Mouse (Mus musculus): Measurements from ENCODE around the gene Rnf19b. TPM values are rescaled to one million over a fixed set of nuclear protein-coding genes. Genes with fewer than 3 reads are reported as not detected.

The Rnf19b gene
- polyA plus RNA-seq, 1 experiment from 2014 or later: 7.2 TPM

DNA sequence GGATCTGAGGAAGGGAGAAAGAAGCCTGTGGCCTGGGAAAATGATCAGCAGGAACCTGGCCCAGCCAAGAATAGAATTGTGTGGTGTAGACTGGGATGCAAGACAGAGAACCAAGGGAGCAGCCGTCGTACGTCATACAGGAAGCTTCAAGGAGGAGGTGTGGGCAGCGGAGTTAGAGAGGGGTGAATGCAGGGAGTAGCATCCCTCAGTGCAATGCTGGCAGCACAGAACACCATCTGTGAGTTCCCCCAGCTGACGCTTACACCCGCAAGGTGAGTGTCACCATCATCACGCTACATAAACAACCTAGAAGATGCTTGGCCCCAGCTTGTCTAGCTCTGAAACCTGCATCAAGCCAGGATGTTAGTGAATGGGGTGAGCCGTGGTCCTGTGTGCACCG is 38.3 kb upstream of the Rnf19b start:
- Histone ChIP-seq H3K9me3 (ENCODE audit: control insufficient read depth, low read length) (no peaks in the 10 kb centered on the region), H3K27me3 (replicated peaks; ENCODE audit: control insufficient read depth, insufficient read depth, low read length) (peaks cover 3% of the 10 kb centered on the region; the same call in 1 of the 2 replicates), H3K9ac (ENCODE audit: low read depth, low read length) (no peak overlapping the region), H3K4me3 (ENCODE audit: low read depth, low read length) (no peak overlapping the region), H3K36me3 (ENCODE audit: control insufficient read depth, insufficient read depth, low read length) (no peaks in the 10 kb centered on the region), H3K4me2 (no peak overlapping the region), H3K27ac (ENCODE audit: low read depth, low read length) (no peak overlapping the region), H3K4me1 (replicated peaks; ENCODE audit: control insufficient read depth, insufficient read depth, low read length) (no peaks in the 10 kb centered on the region; the same call in 1 of the 2 replicates)
- ATAC-seq (replicated peaks; ENCODE audit: low FRiP score): no peak
- 73% methylated on average over 9 of the region's 9 CpGs for whole genome bisulfite sequencing
- no peak for DNase-seq (ENCODE audit: low spot score)

DNA sequence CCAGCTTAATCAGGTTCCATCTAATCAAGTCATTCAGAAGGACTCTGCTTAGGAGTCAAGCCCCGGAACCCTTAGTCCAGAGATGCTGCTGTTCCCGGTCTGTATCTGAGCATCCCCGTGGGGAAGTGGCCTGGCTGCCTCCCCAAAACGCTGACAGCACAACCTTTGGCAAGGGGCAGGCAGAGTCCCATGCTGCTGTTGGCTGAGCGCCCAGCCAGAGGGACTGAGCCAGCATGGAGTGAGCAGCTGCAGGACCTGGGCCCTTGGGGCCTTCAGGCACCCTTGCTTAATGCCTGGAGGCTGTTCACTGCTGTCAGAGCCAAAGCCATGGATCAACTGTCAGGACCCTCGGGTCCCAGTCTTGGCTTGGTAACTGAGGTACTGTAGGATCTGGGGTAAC is 37.6 kb upstream of the Rnf19b start:
- ATAC-seq (replicated peaks; ENCODE audit: low FRiP score): no peak

DNA sequence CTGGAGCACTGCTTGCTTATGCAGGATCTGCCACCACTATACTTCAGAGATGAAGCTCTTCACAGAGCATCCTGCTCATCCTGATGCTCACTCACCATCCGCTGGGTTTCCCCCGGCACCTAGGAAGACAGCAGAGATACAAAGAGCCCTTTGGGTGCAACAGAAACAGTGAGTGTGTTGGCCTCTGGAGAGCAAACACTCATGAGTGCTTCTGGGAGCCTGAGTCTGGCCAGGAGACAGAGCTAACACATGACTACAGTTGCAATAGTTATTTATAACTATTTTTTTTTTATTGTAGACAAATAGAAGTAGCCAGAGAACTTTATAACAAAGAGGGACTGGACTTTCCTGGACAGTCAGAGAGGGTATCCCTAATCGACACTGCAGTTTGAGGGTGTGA is 36.6 kb upstream of the Rnf19b start:
- Histone ChIP-seq H3K27me3 (replicated peaks; ENCODE audit: control insufficient read depth, insufficient read depth, low read length) (peaks cover 3% of the 10 kb centered on the region; the same call in 1 of the 2 replicates), H3K9me3 (ENCODE audit: control insufficient read depth, low read length) (no peaks in the 10 kb centered on the region), H3K4me3 (ENCODE audit: low read depth, low read length) (no peak overlapping the region), H3K4me2 (no peak overlapping the region), H3K36me3 (ENCODE audit: control insufficient read depth, insufficient read depth, low read length) (no peaks in the 10 kb centered on the region), H3K9ac (ENCODE audit: low read depth, low read length) (no peak overlapping the region), H3K4me1 (replicated peaks; ENCODE audit: control insufficient read depth, insufficient read depth, low read length) (peaks cover 4% of the 10 kb centered on the region; the same call in 1 of the 2 replicates), H3K27ac (ENCODE audit: low read depth, low read length) (no peak overlapping the region)
- ATAC-seq (replicated peaks; ENCODE audit: low FRiP score) (no peak), DNase-seq (ENCODE audit: low spot score) (no peak)
- WGBS: 87% methylated on average over 3 of the region's 3 CpGs

More for the DNA sequence above, 37.6 kb upstream of the Rnf19b start:
- Histone ChIP-seq H3K27ac (ENCODE audit: low read depth, low read length) (no peak overlapping the region), H3K36me3 (ENCODE audit: control insufficient read depth, insufficient read depth, low read length) (no peaks in the 10 kb centered on the region), H3K9me3 (ENCODE audit: control insufficient read depth, low read length) (no peaks in the 10 kb centered on the region), H3K9ac (ENCODE audit: low read depth, low read length) (no peak overlapping the region), H3K4me2 (no peak overlapping the region), H3K27me3 (replicated peaks; ENCODE audit: control insufficient read depth, insufficient read depth, low read length) (peaks cover 3% of the 10 kb centered on the region; the same call in 1 of the 2 replicates), H3K4me3 (ENCODE audit: low read depth, low read length) (no peak overlapping the region), H3K4me1 (replicated peaks; ENCODE audit: control insufficient read depth, insufficient read depth, low read length) (peaks cover 4% of the 10 kb centered on the region; the same call in 1 of the 2 replicates)
- no peak for DNase-seq (ENCODE audit: low spot score)
- 73% methylated on average over 6 of the region's 6 CpGs for WGBS

DNA sequence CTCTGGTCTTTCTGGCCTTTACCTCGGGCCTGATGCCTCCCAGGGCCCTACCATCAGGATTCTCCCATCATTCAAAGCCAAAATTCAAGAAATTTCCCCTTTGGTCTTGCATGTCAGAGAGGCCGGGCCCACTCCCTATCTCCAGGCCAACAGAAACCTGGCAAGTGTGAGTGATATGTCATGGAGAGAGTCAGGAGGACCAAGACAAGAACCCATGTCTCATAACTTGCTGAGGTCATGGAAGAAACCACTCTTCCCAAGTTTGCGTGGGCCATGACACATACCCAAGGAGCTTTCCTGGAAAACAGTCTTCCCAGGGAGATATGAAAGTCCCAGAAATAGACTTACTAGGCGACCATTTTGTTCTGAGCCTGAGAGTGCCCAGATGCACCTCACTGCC is 36.2 kb upstream of the Rnf19b start:
- peaks cover 4% of the 10 kb centered on the region; the same call in 1 of the 2 replicates for H3K4me1 ChIP-seq (replicated peaks; ENCODE audit: control insufficient read depth, insufficient read depth, low read length)
- no peaks in the 10 kb centered on the region for H3K9me3 ChIP-seq (ENCODE audit: control insufficient read depth, low read length)
- no peaks in the 10 kb centered on the region for H3K36me3 ChIP-seq (ENCODE audit: control insufficient read depth, insufficient read depth, low read length)
- no peak overlapping the region for H3K4me2 ChIP-seq
- DNase-seq (ENCODE audit: low spot score): no peak
- peaks cover 3% of the 10 kb centered on the region; the same call in 1 of the 2 replicates for H3K27me3 ChIP-seq (replicated peaks; ENCODE audit: control insufficient read depth, insufficient read depth, low read length)
- no peak overlapping the region for H3K9ac ChIP-seq (ENCODE audit: low read depth, low read length)
- no peak overlapping the region for H3K27ac ChIP-seq (ENCODE audit: low read depth, low read length)
- ATAC-seq (replicated peaks; ENCODE audit: low FRiP score): no peak
- WGBS: 68% methylated on average over 4 of the region's 4 CpGs
- no peak overlapping the region for H3K4me3 ChIP-seq (ENCODE audit: low read depth, low read length)

DNA sequence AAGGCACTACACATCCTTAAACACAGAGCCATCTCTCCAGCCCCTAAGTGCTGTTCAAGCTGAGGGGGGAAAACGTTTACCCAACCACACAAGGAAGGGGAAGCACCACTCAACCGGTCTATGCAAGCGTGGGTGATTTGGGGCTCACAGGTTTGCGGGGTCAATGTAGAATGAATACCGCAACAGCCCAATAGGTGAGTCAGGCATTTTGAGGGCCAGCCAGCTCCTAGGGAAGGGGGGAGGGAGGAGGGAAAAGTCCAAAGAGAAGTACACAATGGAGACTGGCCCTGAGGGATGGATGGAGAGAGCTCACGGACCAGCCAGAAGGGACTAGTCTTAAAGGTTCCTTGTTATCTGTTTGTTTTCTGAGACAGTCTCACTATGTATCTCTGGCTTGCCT is 34.2 kb upstream of the Rnf19b start:
- DNase-seq (ENCODE audit: low spot score) (no peak), ATAC-seq (replicated peaks; ENCODE audit: low FRiP score) (no peak)
- H3K27ac ChIP-seq (ENCODE audit: low read depth, low read length): no peak overlapping the region
- H3K27me3 ChIP-seq (replicated peaks; ENCODE audit: control insufficient read depth, insufficient read depth, low read length): no peaks in the 10 kb centered on the region
- WGBS: 74% methylated on average over 6 of the region's 6 CpGs
- no peaks in the 10 kb centered on the region for H3K36me3 ChIP-seq (ENCODE audit: control insufficient read depth, insufficient read depth, low read length)
- no peak overlapping the region for H3K9ac ChIP-seq (ENCODE audit: low read depth, low read length)
- H3K4me2 ChIP-seq: no peak overlapping the region
- H3K4me1 ChIP-seq (replicated peaks; ENCODE audit: control insufficient read depth, insufficient read depth, low read length): peaks cover 4% of the 10 kb centered on the region; the same call in 1 of the 2 replicates
- H3K4me3 ChIP-seq (ENCODE audit: low read depth, low read length): no peak overlapping the region
- no peaks in the 10 kb centered on the region for H3K9me3 ChIP-seq (ENCODE audit: control insufficient read depth, low read length)

DNA sequence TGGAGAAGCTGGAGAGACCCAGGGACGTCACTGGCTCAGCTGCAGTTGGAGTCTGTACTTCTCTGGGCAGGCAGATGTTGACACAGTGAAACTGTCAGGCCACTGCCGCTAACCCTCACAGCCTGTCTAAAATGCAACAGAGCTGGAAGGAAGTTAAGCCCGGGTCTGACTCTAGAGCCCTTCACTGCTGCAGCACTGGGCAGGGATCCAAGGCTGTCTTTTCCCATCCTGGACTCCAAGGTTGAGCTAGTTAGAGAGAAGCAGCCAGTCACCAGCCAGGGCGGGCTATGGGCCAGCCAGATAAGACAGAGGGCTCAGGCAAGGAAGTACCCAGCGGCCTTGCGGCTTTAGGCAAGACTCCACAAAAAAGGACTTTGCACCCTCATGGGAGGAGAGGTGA is 33.3 kb upstream of the Rnf19b start:
- Histone ChIP-seq H3K4me2 (no peak overlapping the region), H3K27me3 (replicated peaks; ENCODE audit: control insufficient read depth, insufficient read depth, low read length) (no peaks in the 10 kb centered on the region), H3K36me3 (ENCODE audit: control insufficient read depth, insufficient read depth, low read length) (no peaks in the 10 kb centered on the region), H3K4me1 (replicated peaks; ENCODE audit: control insufficient read depth, insufficient read depth, low read length) (peaks cover 4% of the 10 kb centered on the region; the same call in 1 of the 2 replicates), H3K9me3 (ENCODE audit: control insufficient read depth, low read length) (no peaks in the 10 kb centered on the region), H3K4me3 (ENCODE audit: low read depth, low read length) (no peak overlapping the region), H3K9ac (ENCODE audit: low read depth, low read length) (no peak overlapping the region), H3K27ac (ENCODE audit: low read depth, low read length) (no peak overlapping the region)
- ATAC-seq (replicated peaks; ENCODE audit: low FRiP score): peak; percentile 43; the same call in 1 of the 2 replicates
- DNase-seq (ENCODE audit: low spot score): no peak
- WGBS: 36% methylated on average over 6 of the region's 6 CpGs

DNA sequence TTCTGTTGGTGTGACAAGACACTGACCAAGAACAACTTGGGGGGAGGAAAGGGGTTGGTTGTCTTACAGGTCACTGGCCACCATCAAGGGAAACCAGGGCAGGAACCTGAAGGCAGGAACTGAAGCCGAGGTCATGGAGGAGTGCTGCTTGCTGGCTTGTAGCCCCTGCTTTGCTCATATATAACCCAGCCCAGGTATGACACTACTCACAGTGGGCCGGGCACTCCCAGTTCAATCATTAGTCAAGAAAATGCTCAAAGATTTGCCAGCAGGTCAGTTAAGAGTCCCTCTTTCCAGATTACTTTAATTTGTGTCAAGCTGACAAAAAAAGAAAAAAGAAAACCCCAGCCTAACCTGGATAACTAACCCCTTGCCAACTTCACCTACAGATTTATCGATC is 32.4 kb upstream of the Rnf19b start:
- Histone ChIP-seq H3K9ac (ENCODE audit: low read depth, low read length) (no peak overlapping the region), H3K4me3 (ENCODE audit: low read depth, low read length) (no peak overlapping the region), H3K27ac (ENCODE audit: low read depth, low read length) (no peak overlapping the region), H3K4me1 (replicated peaks; ENCODE audit: control insufficient read depth, insufficient read depth, low read length) (peaks cover 4% of the 10 kb centered on the region; the same call in 1 of the 2 replicates), H3K9me3 (ENCODE audit: control insufficient read depth, low read length) (no peaks in the 10 kb centered on the region), H3K27me3 (replicated peaks; ENCODE audit: control insufficient read depth, insufficient read depth, low read length) (no peaks in the 10 kb centered on the region), H3K4me2 (no peak overlapping the region), H3K36me3 (ENCODE audit: control insufficient read depth, insufficient read depth, low read length) (no peaks in the 10 kb centered on the region)
- ATAC-seq (replicated peaks; ENCODE audit: low FRiP score) (no peak), DNase-seq (ENCODE audit: low spot score) (no peak)
- WGBS: 88% methylated on average over 3 of the region's 3 CpGs

DNA sequence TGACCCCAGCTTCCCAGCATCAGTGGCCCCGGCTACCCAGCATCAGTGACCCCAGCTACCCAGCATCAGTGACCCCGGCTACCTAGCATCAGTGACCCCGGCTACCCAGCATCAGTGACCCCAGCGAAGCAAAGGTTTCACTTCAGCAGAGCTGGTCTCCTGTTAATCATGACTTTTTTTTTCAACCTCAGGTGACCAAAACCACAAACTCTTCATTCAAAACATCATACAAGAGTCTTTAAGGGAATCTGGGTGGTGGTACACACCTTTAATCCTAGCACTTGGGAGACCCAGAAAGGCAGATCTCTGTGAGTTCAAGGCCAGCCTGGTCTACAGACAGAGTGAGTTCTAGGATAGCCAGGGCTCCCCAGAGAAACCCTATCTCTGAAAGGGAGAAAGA is 27.3 kb upstream of the Rnf19b start:
- no peaks in the 10 kb centered on the region for H3K36me3 ChIP-seq (ENCODE audit: control insufficient read depth, insufficient read depth, low read length)

DNA sequence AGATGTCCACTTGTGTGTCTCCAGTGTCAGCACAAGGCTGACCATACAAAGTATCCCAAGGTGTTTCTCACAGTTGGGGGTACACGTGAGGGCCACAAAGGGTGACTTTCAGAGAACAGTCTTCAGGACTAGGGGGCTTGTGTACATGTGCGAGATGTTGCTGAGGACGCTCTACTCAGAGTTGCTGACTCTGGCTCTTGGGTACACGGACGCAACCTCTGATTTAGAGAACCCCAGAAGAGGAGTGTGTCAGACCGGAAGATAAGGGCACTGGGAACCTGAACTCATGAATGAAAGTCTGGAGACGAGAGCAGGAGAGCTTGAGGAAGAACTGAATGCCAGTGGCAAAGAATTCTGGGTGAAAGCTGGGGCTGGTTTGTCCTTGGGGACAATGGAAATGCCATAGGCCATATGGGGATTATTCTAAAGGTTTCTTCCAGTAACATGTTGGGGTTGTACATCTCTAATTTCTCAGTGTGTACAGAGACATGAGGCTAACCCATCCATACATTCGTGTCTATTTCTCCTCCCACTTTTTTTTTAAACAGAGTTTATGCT is 26.6 kb upstream of the Rnf19b start:
- Histone ChIP-seq H3K36me3 (ENCODE audit: control insufficient read depth, insufficient read depth, low read length) (no peaks in the 10 kb centered on the region), H3K4me3 (ENCODE audit: low read depth, low read length) (no peak overlapping the region), H3K4me1 (replicated peaks; ENCODE audit: control insufficient read depth, insufficient read depth, low read length) (peaks cover 20% of the 10 kb centered on the region), H3K4me2 (no peak overlapping the region), H3K27me3 (replicated peaks; ENCODE audit: control insufficient read depth, insufficient read depth, low read length) (no peaks in the 10 kb centered on the region; the same call in 1 of the 2 replicates), H3K9ac (ENCODE audit: low read depth, low read length) (no peak overlapping the region), H3K27ac (ENCODE audit: low read depth, low read length) (no peak overlapping the region), H3K9me3 (ENCODE audit: control insufficient read depth, low read length) (no peaks in the 10 kb centered on the region)
- WGBS: 69% methylated on average over 8 of the region's 8 CpGs
- no peak for DNase-seq (ENCODE audit: low spot score)
- ATAC-seq (replicated peaks; ENCODE audit: low FRiP score): no peak

More for the DNA sequence above, 27.3 kb upstream of the Rnf19b start:
- DNase-seq (ENCODE audit: low spot score): no peak
- no peak overlapping the region for H3K9ac ChIP-seq (ENCODE audit: low read depth, low read length)
- no peak for ATAC-seq (replicated peaks; ENCODE audit: low FRiP score)
- H3K4me3 ChIP-seq (ENCODE audit: low read depth, low read length): no peak overlapping the region
- H3K27me3 ChIP-seq (replicated peaks; ENCODE audit: control insufficient read depth, insufficient read depth, low read length): no peaks in the 10 kb centered on the region; the same call in 1 of the 2 replicates
- H3K27ac ChIP-seq (ENCODE audit: low read depth, low read length): no peak overlapping the region
- H3K4me2 ChIP-seq: no peak overlapping the region
- 87% methylated on average over 4 of the region's 4 CpGs for WGBS
- peaks cover 20% of the 10 kb centered on the region for H3K4me1 ChIP-seq (replicated peaks; ENCODE audit: control insufficient read depth, insufficient read depth, low read length)
- no peaks in the 10 kb centered on the region for H3K9me3 ChIP-seq (ENCODE audit: control insufficient read depth, low read length)
